Mouse (Mus musculus) colon, adult 2 months (tissue): Measurements from ENCODE around the gene C330021F23Rik. TPM values are rescaled to one million over a fixed set of nuclear protein-coding genes. Genes with fewer than 3 reads are reported as not detected.

Experiments
- polyA plus RNA-seq: library from polyadenylated mRNA; depleted of rRNA; stranded (reverse); fragments of >200 nt; gene quantifications from 2 replicates; pipeline ENCODE4 v1.2.3, GENCODE M21; 2012; rRNA removed

The C330021F23Rik gene
- polyA plus RNA-seq: 0.12 and 4.0 TPM in 2 replicates

DNA sequence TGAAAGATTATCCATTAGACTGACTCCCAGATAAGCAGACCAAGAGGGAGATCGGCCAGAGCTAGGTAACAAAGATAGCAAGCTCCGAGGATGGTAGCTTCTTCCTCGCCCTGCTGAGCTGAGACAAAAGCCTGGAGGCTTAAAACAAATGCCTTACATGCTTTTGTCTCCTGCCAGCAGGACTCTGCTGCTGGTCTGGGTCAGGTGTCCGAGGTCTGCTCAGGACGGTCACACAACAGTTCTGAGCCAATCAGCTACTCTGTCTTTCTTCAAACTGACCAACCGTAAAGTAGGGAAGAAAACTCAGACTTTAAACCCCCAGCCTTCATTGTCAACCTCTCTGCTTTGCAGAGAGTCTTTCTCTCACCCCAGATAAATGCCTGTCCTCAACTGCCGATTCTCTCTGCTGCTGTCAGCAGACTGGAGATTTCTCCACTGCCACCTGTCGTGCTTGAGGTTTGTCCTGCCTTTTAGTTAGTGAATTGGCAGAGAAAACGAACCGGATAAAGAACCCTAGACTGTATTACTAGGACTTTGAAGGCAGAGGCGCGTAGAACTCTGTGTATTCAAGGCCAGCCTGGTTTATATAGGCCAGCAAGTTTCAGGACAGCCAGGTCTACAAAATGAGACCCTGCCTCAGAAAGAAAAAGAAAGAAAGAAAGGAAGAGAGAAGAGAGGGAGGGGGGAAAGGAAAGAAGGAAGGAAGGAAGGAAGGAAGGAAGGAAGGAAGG is at the start of gene C330021F23Rik:
Gene C330021F23Rik (plus strand): TSS at position 350 of the 731 bp plus-strand sequence.

DNA sequence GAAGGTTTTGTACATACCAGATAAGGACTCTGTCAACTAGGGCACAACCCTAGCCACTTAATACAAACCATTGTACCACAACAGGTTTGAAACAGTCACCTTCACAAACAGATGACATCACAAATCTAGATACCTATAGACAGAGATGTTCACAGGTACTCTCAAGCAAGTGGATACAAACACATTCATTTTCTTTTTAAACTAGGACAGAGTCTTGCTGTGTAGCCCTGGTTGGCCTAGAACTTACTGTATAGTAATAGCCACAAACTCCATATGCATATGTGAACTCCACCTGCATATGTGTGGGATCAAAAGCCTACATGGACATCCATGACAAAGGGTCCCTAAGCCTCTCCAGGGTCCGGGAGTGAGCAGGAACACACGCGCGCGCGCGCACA is 19.2 kb downstream of the C330021F23Rik start, which contains the start of gene Camsap3:
Gene Camsap3 (plus strand): TSS at position 301 of the 398 bp plus-strand sequence.

DNA sequence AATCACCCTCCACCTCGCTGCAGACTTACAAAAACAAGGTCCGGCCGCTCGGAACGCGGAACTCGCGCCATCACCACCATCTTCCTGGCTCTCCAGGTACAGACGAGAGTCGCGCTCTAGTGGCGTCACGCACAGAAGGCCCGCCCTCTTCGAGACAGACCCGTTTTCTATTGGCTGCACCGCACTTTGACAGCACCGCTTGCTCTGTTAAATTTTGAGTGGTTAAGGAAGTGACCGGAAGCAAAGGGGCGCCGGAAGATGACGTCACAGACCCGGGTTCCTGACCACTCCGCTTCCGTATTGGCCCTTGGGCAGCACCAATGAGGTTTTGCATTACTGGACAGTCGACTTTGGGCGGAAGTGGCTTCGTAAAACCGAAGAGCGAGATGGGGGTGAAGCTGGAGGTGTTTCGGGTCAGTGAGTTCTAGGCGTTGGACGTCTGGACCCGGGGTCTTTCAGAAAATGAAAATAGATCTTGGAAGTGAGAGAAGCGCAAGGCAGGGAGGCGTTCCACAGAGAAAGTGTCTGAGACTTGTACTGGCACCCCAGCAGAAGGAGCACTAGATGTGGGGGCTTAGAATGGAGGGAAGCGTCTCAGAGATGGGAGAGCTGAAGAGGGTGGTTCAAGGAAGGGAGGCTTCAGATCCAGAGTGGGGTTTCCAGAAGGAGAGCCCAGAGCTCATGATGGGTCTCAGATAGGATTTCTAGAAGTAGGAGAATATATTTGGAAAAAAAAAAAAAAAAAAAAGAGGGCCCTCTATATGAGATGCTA is 53.6 kb downstream of the C330021F23Rik start, which contains the start of the genes Xab2 and Pet100:
Gene Xab2 (minus strand): TSS at position 118 of the 772 bp plus-strand sequence.
Gene Pet100 (plus strand): TSS at position 350 of the 772 bp plus-strand sequence.

DNA sequence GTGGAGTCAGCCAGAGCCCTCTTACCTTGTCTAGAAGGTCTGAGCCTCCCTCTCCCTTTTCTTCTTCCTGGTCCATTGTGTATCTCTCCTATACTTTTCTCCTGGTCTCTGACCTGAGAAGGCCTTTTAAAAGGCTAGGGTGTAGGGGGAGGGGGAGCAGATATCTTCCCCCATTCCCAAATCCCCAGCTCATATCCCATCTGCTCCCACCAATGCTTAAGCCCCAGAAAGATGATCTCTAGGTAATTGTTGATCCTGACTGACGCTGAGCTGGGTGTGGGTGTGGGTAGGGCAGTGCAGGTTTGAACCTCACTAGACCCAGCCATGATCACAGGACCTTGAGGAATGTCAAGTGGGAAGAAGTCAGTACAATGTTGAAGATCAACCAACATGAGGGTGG is 57.7 kb downstream of the C330021F23Rik start, which contains the start of gene Pcp2:
Gene Pcp2 (minus strand): TSS at position 101 of the 400 bp plus-strand sequence.

DNA sequence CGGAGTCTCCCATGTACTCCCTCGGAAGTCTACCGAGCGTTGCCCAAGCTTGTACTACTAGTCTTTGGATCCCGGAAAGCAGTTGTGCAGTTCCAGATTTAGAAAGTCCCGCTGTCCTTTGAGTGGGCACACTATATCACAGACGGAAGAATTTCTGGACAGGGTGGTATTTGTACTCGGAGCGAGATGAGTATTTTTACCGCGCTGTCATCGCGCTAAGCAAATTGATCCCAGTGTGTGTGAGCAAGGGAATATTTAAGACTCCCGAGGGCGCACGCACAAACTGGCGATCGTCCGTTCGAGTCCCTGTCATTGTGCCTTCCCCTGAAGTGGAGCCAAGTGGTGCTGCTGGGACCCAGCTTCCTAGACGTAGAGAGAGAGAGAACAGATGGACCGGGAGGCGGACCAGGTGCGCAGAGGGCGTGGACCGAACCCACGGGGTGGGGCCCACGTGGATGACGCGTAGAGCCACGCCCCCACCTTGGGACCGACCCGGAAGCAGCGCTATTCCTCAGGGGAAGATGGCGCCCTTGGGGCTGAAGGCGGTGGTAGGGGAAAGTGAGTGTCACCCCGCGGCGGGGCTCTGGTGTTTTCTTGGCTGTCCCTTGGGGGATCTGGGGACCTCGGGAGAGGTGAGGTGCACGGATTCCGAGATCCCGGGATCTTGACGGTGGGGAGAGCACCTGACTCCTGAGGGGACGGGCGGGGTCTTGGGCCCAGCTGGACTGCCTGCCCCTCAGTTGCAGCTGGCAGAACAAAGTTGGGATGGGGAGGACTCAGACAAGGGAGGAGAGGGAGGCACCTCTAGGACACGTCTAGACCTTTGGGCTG is 63.1 kb downstream of the C330021F23Rik start, which contains the start of gene Stxbp2:
Gene Stxbp2 (plus strand): TSS at position 309 of the 831 bp plus-strand sequence.

Other genes with a start within 250 kb of the C330021F23Rik start
- gene A430078G23Rik, start 214.6 kb upstream of the C330021F23Rik start, polyA plus RNA-seq: 1.3 and 1.6 TPM in 2 replicates
- 61.7 and 63.8 TPM in 2 replicates for gene Arhgef18, start 175.0 kb upstream of the C330021F23Rik start, polyA plus RNA-seq
- 14.6 and 17.2 TPM in 2 replicates for gene Pex11g, start 100.3 kb upstream of the C330021F23Rik start, polyA plus RNA-seq
- gene Tex45, start 97.1 kb upstream of the C330021F23Rik start, polyA plus RNA-seq: 0.19 TPM in 1 of 2 replicates, not detected in the other
- gene Zfp358, start 74.9 kb upstream of the C330021F23Rik start, polyA plus RNA-seq: 47.9 and 52.0 TPM in 2 replicates
- 326 and 619 TPM in 2 replicates for gene Mcoln1, start 67.5 kb upstream of the C330021F23Rik start, polyA plus RNA-seq
- 73.1 and 77.5 TPM in 2 replicates for gene Pnpla6, start 52.6 kb upstream of the C330021F23Rik start, polyA plus RNA-seq
- gene Camsap3, start 19.3 kb downstream of the C330021F23Rik start, polyA plus RNA-seq: 93.5 and 97.2 TPM in 2 replicates
- gene Xab2, start 53.3 kb downstream of the C330021F23Rik start, polyA plus RNA-seq: 48.7 and 54.3 TPM in 2 replicates
- gene Pet100, start 53.6 kb downstream of the C330021F23Rik start, polyA plus RNA-seq: 3.6 and 4.7 TPM in 2 replicates
- not detected in 2 replicates for gene Pcp2, start 57.6 kb downstream of the C330021F23Rik start, polyA plus RNA-seq
- 222 and 231 TPM in 2 replicates for gene Stxbp2, start 63.0 kb downstream of the C330021F23Rik start, polyA plus RNA-seq
- 3.7 and 5.5 TPM in 2 replicates for gene Retn, start 87.8 kb downstream of the C330021F23Rik start, polyA plus RNA-seq
- gene Mcemp1, start 97.8 kb downstream of the C330021F23Rik start, polyA plus RNA-seq: 0.33 and 0.41 TPM in 2 replicates
- 0.50 and 4.1 TPM in 2 replicates for gene Fcor, start 104.4 kb downstream of the C330021F23Rik start, polyA plus RNA-seq
- gene Trappc5, start 108.3 kb downstream of the C330021F23Rik start, polyA plus RNA-seq: 25.1 and 37.8 TPM in 2 replicates
- 1.3 and 1.8 TPM in 2 replicates for gene Fcer2a, start 126.2 kb downstream of the C330021F23Rik start, polyA plus RNA-seq
- not detected in 2 replicates for gene Clec4g, start 152.7 kb downstream of the C330021F23Rik start, polyA plus RNA-seq
- 0.93 TPM in 1 of 2 replicates, not detected in the other for gene Cd209a, start 181.0 kb downstream of the C330021F23Rik start, polyA plus RNA-seq